Mouse (Mus musculus) ovary, postnatal 14 days (tissue): Measurements from ENCODE around the gene Ngdn.
"Not testable (repeated sequence)": the region's sequence is repeated elsewhere in the genome, so short reads cannot be mapped to it uniquely, and the experiment has no call there.

Experiments used
- DNase-seq: peaks from one replicate; pipeline ENCODE4 v3.0.0; 2022; ENCODE audit warnings: low spot score

Ngdn gene

DNA sequence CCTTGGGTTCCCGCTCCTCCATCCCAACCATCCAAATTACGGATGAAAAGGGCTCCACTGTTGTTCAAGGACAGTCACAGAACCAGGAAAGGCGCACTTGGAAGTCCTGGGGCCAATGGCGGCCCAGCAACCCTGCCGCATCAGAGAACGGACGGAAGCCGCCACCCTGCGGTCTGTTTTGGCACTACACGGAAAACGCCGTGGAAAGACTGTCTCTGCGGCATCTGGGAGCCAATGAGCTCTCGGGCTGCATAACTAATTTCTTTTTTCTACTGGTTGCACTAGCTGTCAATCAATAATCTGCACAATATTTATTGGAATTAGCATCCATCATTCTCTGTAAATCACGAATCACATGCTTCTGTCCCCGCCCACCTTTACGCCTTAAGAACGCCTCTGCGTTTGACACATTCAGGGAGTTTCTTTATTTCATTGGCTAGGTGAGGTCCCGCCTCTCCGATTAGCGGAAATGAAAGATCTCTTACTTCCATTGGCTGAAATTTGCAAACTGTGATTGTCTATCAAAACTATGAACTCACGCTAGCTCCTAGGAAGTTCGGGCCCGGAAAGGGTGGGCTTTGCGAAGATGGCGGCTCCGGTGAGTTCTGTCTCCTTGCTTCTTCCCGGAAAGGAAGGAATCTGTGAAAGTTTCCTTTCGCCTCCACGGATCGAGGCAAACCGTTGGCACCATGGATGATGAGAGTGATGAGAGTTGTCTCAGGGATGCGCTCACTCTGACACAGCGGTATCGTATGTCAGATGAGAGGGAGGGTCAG lies at the start of gene Ngdn:
Gene Ngdn, plus strand, starts transcription at position 464 of the 776 bp plus-strand sequence.
- peak; percentile 98 for DNase-seq

DNA sequence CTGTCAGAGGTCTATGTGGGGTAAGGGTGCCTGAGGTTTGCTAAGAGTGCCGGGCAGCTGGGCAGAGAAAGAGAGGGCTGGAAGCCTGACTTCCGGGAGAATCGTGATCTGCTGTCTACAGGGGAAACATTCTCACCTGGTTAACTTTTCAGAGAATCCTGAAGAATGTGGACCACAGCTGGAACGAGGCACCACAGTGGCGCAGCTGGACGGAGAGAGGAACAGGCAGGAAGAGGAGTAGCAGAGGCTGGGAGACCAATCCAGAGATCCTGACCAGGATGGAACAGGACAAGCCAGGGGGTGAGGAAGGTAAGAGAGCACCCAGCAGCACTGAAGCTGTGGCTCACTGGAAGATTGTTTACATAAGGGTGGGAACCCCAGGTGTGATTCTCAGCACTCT lies 49.6 kb upstream of the Ngdn start:
- DNase-seq: no peak

DNA sequence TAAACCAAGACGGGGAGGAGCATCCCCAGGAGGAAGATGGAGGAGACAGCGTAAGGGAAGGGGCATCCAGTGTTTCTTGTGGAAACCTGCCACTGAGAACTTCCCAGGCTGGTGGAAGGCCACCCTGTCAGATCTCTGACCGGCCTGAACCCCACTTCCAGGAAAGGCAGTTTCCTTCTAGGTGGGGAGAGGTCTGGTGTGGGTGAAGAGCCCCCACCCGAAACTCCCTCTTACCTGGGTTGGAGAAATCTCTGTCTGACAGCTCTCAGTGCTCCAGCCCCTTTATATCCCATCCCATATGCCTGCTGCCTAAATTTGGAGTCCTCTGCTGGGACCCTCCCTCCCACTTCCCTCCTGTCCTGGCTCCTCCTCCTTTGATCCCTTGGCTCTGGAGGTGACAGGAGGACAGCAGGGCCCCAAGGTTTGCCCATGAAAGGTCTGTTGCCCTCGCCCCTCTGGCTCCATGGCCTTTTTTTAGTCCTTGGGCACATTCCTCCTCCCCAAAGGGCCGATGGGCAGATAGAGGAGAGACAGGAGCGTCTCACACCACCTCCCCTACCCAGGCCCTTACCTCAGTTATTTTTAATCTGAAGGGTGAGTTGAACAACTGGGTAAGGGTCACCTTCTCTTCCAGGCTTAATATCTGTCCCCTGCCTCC lies 48.8 kb upstream of the Ngdn start, which contains the start of gene Myh6:
Gene Myh6, minus strand, starts transcription at position 608 of the 658 bp plus-strand sequence.
- no peak for DNase-seq

DNA sequence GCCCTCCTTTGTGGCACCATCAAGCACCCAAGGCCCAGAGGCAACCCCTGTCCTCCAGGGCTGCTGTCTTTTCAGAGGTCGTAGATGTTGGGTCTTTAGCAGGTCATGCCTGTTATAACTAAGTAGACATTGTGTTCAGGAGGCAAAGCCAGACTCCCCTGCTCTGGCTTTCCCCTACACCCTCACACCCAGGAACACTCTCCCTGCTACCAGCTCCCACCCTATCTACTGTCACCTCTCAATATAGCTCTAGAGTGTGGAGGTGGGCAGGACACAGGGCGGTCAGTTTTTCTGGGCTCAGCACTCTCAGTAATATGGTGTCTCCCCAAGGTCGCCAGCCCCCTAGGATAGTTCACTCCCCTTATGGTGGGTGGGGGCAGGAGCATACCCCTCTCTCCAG lies 47.4 kb upstream of the Ngdn start:
- no peak for DNase-seq

DNA sequence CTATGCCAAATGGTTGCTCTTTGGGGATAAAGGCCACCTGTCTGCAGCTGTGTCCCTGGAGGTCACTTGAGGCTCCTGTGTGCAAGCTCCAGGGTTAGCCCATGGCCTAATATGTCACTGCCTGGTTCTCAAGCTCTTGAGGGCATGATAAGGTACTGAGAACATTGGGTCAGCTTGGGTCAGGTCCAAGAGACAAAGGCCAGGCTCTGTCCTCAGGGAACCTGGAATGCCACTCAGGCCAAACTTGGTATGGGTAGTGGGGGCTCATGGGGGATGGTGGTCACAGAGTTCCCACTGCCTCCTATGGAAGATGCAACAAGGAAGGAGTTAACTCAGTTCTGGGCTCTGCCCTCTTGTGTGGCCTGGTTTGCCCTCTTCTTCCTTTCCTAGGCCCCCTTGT lies 46.9 kb upstream of the Ngdn start:
- no peak for DNase-seq

DNA sequence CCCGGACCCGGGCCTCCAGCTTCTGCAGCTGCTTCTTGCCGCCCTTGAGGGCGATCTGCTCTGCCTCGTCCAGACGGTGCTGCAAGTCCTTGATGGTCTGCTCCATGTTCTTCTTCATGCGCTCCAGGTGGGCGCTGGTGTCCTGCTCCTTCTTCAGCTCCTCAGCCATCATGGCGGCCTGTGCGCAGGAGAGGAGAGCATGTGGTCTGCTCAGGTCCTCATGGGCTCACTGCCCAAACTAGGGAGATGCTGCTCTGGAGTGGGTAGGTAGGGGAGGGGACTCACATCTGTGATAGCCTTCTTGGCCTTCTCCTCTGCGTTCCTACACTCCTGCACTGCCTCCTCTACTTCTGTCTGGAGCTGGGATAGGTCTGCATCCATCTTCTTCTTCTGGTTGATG lies 42.5 kb upstream of the Ngdn start:
- DNase-seq: not testable (repeated sequence)

DNA sequence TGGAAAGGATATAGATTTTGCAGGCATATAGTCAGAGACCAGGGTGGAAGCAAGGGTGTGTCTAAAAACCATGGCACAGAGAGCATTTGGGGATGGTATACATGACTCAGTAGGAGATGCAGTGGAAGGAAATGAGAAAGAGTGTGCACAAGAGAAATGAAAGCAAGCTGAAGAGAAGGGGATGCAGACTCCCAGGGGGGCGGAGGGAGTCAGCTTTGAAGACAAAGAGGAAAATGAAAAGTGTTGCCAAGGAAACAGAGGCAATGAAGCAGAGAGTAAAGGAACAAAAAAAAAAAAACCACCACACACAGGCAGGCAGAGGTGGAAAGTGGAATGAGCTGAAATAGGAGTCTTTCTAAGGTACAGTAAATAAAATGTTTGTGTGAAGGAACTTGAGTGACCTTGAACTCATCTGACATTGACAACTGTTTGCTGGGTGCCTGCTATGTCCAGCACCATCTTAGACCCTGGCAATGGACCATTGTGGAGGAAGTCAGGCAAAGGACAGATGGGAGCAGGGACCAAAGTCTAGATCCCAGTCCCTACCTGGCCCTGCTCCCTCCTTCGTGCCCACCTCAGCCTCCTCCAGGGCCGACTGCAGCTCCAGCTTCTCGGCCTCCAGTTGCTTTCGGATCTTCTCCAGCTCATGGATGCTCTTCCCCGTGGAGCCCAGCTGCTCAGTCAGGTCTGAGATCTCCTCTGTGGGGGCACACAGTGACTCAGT lies 41.0 kb upstream of the Ngdn start:
- no peak for DNase-seq

DNA sequence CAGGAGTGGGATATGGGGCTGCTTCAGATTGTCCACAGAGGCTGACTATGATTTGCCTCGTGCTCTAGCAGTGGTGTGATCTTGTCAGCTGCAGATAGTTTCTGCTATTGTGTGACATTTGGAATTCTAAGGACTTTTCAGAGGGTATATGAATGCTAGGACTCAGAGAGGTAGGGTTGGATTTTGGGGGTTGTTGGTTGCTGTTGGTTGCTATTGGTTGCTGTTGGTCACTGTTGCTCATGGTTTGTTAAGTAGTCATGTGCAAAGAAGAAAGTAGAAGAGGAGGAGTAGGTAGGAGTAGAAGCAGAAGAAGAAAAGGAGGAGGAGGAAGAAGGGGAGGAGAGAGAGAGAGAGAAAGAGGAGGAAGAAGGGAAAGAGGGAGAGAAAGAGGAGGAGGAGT lies 38.6 kb upstream of the Ngdn start, which contains the start of gene Gm17428:
Gene Gm17428, plus strand, starts transcription at position 301 of the 400 bp plus-strand sequence.
- no peak for DNase-seq

DNA sequence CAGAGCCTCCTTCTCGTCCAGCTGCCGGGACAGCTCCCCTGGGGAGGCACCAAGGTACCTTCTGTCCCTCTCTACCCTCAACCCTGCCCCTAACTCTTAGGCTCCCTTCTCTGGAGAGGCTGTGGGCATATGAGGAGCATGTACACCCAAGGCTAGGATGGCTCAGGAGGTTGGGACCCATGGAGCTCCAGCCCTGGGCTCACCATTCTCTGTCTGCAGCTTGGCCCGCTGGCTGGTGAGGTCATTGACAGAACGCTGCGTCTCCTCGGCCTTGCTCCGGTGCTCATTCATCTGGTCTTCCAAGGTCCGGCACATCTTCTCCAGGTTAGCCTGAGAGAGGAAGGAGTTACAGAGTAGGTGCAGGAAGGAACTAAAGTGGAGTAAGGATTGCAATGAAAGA lies 36.6 kb upstream of the Ngdn start:
- DNase-seq: no peak

DNA sequence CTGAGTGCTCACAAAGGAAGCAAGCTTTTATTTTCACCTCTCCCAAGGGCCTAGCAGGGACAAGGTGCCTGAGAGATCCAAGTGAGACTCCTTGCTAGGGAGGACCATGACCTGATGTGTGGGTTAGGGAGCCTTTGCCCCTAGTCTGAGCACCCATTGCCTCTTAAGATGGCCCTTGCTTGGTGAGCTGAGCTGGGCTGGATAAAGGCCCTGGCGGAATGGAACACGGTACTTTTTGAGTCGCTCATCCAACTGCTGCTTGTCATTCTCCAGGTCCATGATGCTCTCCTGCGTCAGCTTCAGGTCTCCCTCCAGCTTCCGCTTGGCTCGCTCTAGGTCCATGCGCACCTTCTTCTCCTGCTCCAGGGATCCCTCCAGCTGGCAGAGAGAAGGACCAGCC lies 33.3 kb upstream of the Ngdn start:
- DNase-seq: no peak

DNA sequence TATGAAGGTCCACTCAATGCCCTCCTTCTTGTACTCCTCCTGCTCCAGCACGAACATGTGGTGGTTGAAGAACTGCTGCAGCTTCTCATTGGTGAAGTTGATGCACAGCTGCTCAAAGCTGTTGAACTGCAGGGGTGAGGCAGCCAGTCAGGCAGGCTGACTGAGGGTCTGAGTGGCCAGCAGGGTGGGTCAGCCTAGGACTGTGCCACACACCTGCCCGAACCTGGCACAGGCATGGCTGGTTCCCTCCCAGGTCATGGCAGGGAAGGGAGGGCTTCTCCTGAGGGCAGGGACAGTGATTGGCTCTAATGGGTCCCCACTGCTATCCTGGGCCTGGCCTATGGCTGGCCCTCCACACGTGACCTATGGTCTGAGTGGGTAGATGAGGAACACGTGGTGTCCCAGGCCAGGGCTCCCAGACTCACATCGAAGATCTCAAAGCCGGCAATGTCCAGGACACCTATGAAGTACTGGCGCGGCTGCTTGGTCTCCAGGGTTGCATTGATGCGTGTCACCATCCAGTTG lies 26.8 kb upstream of the Ngdn start:
- not testable (repeated sequence) for DNase-seq

DNA sequence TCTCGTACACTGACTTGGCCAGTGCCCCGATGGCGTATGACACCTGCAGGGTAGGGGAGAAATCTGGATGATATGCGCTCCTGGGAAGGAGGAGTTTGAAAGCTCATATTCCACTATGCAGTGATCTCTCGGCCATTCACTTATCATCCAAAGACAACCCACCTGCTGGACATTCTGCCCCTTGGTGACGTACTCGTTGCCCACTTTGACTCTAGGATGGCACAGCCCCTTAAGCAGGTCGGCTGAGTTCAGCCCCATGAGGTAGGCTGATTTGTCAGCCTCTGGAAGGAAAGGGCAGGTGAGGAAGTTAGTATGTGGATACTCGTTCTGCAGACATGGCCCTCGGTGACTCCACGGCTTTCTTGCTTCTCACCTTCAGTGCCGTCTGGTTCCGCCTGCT lies 26.4 kb upstream of the Ngdn start:
- DNase-seq: no peak

DNA sequence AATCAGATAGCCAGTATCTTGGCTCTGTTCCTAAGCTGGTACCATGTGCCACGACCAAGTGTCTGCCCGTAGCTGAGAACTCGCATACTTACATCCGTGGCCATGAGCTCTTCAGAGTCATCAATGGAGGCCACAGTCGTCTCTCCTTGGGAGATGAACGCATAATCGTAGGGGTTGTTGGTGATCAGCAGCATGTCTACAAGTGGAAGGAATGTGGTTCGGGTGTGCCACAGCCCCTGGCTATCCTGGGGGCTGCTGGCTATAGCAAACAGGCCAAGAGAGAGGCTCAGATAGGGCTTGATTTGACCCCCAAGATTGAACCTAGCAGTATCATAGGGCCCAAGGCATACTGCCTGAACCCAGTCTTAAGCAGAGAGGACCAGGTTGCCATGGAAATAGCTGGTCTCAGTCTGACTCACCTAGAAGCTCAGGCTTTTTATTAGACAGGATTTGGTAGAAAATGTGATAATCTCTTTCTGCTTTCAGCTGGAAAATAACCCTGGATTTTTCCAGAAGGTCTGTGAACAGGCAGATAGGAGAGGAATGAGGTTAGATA lies 25.3 kb upstream of the Ngdn start:
- no peak for DNase-seq

DNA sequence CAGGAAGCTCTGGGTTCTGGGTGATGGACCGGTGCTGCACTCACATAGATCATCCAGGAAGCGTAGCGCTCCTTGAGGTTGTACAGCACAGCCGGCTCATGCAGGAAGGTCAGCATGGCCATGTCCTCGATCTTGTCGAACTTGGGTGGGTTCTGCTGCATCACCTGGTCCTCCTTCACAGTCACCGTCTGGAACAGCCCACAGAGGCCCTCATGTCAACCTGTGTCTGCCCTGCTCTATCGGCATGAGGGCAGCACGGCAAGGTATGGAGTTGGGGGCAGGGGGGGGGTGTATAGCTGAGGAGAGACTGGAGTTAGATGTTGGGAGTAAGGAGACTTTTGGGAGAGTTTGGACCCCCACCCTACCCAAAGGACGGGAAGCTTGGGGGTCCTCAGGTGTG lies 23.1 kb upstream of the Ngdn start:
- DNase-seq: no peak

DNA sequence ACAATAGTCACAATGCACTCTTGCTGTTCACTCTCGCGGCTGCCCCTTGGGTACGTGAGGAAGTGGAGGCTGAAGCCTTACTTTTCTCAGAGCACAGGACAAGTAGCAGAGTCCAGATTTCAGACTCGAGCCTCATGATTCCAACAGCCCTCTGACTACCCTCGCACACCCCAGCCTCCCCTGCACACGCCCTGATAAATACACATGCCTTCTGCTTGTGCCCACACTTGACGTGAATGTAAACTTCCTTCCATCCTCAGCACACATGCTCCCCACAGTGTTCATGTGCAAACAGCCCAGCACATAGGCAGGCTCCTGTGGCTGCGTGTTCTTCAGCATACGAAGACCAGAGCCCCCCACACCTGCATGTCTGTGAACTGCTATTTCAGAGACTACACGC lies 21.6 kb upstream of the Ngdn start:
- DNase-seq: no peak

DNA sequence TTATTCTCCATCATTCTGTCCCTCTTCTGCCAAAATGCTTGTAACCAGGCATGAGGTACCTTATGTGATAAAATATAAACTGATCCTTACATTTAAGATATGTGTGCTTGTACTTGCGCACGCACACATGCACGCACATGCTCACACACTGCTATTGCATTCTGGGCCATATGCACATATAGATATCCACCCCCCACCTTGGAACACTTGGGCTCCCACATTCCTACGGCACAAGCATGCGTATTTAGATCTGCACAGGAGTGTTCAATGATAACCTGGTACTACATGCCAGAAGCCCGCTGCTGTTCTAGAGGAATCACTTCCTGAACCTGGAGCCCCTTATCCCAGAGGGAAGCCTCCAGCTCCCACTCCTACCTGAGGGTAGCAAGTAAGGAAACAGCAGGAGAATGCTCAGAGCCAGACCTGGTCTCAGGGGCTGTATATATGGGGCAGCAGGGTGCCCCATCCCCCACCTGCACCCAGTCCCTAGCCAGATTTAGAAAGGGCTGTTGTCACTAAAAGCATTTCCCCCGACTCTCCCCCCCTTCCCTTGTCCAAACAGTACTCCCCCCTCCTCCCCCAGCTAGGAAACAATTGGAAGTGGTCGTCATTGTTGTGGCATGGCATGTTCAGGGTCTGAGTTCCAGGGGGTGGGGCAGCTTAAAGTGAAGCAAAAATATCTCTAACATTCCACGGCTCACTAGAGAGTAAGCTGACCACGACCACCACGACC lies 21.0 kb upstream of the Ngdn start, which contains the start of gene Myh7:
Gene Myh7, minus strand, starts transcription at position 491 of the 733 bp plus-strand sequence.
- DNase-seq: no peak

DNA sequence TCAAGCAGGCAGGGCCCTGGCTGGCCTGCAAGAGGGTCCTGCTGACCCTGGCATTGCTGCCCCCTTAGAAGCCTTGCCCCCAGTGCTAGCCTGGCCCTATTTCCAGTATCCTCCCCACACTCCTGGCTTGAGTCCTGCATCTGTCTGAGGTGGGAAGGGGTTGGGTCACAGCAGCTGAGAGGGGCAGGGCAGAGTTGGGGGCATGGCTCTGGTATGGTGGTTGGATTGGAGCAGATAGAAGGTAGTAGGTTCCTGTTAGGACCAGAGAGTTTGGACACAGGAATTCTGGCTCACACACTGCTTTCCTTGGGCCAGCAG lies 20.4 kb upstream of the Ngdn start:
- no peak for DNase-seq

DNA sequence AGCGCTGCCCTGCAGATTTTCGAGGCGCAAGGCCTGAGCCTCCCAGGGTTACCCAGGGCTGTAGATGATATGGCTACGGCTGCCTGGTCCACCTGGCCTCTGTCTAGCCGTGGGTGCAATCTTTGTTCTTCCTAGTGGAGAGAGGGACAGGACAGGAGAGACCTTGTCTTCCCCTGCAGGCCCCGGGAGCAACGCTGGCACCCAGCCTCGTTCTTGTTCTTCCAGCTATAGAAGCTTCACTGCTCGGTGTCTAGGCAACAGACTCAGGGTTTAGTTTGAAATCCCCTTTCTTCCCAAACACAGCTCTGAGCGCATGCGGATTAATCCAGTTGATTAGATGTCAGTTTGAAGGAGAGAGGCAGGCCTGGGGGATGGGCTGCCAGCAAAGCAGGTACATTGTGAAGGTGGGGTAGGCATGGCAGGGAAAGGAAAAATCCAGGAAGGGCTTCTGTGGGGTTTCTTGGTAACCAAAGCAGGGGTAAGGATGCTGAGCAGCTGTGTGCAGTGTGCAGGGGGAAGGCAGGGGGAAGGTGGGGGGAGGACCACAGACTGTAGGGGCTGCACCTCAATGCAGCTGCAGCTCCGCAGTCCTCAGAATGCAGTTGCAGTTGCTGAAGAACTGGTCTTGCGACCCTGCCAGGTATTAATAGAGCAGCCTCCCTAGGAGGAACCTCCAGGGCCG lies 19.7 kb upstream of the Ngdn start:
- no peak for DNase-seq

DNA sequence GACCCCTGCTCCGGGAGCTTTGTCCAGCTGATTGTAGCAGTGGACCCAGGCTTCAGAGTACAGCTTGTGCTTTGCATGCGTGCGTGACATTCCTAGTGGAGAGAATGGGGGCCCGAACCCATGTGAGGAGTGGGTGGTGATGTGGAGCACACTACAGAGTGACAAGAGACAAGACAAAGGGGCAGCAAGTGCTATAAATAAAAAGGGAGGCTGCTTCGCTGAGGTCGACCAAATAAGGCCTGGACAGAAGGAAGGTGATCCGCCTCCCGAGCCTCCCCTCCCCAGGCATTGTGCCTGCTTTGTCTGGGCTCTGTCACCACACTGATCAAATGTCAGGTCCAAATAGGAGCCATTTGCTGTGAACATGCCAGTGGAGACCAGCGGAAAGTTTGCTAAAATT lies 18.5 kb upstream of the Ngdn start:
- DNase-seq: no peak

DNA sequence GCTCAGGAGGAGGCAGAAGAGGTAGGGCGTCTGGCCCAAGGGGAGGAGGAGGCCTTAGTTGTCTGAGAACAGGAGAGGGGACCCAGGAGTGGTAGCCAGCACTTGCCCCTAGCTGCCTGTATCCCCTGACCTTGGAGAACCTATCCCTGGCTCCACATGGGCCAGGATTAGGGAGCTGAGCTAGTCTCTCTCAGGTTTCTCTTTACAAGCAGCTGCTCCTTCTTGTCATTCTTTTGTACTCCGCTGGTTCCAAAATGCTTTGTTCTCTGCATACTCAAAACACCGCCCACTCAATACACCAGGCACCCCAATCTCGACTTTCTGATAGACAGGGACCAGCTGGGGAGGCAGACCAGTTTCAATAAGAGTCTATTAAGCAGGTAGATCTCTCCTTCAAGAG lies 18.0 kb upstream of the Ngdn start:
- DNase-seq: no peak

DNA sequence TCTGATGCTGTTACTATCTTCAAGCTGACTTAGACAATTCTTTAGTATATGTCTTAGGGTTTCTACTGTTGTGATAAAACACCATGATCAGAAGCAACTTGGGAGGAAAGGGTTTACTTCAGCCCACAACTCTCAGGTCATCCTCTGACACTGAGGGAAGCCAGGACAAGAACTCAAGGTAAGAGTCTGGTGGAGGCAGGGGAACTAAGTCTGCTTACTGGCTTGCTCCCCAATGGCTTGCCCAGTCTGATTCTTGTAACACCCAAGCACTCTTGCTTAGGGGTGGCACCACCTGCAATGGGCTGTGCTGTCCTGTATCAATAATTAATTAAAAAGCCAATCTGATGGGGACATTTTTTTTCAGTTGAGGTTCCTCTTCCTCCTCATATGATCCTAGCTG lies 16.6 kb upstream of the Ngdn start:
- no peak for DNase-seq
